Mouse (Mus musculus) G1E (cell line): ENCODE data around the gene Glrx3.

Experiments
- CTCF ChIP-seq: IDR thresholded peaks from 2 replicates; pipeline ENCODE4 v1.5.1; 2012; ENCODE audit warnings: low read depth, low read length, inconsistent platforms, mixed read lengths
- GATA1 ChIP-seq: IDR thresholded peaks from 2 replicates; pipeline ENCODE4 v1.6.1; 2012; ENCODE audit warnings: borderline replicate concordance, low read length, inconsistent platforms, mixed read lengths
- GATA2 ChIP-seq: IDR thresholded peaks from 2 replicates; pipeline ENCODE4 v1.6.1; 2012; ENCODE audit warnings: low read depth, low read length, inconsistent platforms, borderline replicate concordance

DNA sequence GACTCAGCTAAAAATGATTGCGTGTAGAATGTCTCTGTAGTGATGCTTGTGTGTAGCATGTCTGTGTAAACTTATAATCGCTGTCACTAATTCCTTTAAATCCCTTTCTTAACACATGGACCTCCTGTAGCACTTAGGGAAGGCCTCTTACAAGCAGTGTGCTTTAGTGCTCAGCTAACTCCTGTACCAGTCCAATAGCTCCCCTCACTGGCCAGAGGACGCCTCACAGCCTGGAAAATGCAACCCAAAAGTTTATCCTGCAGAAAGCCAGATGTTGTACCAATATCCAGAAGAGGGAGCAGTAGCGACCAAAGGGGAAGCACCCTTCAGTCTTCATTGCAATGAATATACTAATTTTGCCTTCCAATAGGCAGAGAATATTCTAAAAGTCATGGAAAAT lies 30.8 kb downstream of the Glrx3 start:
- TF ChIP-seq CTCF (0 out of 2 replicates have a peak, but pooled peaks have one; percentile 11), GATA1 (no peak), GATA2 (no peak)
